Mouse (Mus musculus) testis, adult 2 months (tissue): Measurements from ENCODE around the gene Drap1.

Experiments used
- CTCF ChIP-seq: fragments of 200-500 bp; IDR thresholded peaks from 2 replicates; pipeline ENCODE4 v1.5.1; 2012; ENCODE audit warnings: low read depth, mild to moderate bottlenecking, inconsistent platforms, low read length, moderate library complexity; ENCODE audit not compliant: control insufficient read depth, insufficient read depth, insufficient replicate concordance
- POLR2A ChIP-seq: fragments of 200-500 bp; IDR thresholded peaks from 2 replicates; pipeline ENCODE4 v1.6.1; 2012; ENCODE audit warnings: low read depth, mild to moderate bottlenecking, inconsistent platforms, low read length, moderate library complexity; ENCODE audit not compliant: control insufficient read depth

DNA sequence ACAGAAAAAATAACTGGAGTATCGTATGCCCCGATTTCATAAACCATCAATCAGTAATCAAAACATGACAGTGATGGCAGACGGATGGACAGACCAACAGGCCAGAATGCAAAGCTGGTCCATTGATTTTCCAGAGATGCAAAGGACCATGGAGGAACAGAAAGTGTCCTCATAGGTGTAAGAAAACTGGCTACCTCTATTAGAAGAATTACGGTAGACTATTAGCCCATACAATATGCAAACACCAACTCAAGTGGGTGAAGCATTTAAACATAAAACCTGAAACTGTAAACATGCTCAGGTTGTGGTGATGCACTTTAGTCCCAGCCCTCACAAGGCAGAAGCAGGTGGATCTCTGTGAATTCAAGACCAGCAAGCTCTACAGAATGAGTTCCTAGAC lies 29.4 kb downstream of the Drap1 start:
- TF ChIP-seq POLR2A (no peak), CTCF (no peak)
